Mouse (Mus musculus): ENCODE data around the gene Grb14.

Grb14 gene

DNA sequence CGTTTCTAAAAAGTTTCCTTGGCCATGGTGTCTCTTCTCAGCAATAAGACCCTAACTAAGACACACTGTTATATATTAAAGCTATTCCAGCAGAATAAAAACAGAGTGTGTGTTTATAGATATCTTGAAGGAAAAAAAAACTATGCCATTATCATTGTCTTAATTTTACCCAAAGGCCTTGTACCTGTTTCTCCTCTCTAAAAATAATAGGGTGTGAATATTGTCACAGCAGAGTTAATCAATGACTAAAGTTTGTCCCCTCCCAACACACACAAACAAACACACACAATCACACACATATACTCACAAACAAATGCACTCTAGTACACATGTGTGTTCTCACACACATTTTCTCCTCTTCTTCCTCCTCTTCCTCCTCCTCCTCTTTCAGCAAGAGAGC is at the start of gene Grb14:
TSS of gene Grb14 (minus strand) at position 101 of the 400 bp plus-strand sequence.
- no peaks in the 10 kb centered on the region for H3K36me3 ChIP-seq (ENCODE audit: control insufficient read depth, insufficient read depth, low read length, poor library complexity, severe bottlenecking)
- H3K27me3 ChIP-seq (ENCODE audit: control insufficient read depth, insufficient read depth, low read length, poor library complexity, severe bottlenecking), result no peaks in the 10 kb centered on the region
- no peak for DNase-seq (ENCODE audit: low read depth, low spot score)

DNA sequence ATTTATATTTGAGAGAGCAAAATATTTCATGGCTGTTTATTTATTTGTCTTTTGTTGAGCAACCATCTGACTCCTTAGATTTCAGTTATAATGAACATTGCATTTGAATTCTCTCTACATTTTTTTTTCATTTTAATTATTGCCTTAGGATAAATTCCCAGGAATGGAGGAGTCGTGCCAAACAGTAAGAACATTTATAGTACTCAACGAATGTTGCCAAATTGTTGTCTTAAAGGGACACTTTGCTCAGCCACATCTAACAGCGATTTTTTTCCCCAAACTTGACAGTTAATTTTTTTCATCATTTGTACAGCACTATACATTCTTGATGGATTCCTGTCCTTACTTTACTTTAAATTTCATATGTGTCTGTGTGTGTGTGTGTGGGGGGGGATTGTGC is 47.4 kb upstream of the Grb14 start:
- no peak for DNase-seq (ENCODE audit: low read depth, low spot score)
- Histone ChIP-seq H3K27me3 (ENCODE audit: control insufficient read depth, insufficient read depth, low read length, poor library complexity, severe bottlenecking) (no peaks in the 10 kb centered on the region), H3K36me3 (ENCODE audit: control insufficient read depth, insufficient read depth, low read length, poor library complexity, severe bottlenecking) (no peaks in the 10 kb centered on the region)

DNA sequence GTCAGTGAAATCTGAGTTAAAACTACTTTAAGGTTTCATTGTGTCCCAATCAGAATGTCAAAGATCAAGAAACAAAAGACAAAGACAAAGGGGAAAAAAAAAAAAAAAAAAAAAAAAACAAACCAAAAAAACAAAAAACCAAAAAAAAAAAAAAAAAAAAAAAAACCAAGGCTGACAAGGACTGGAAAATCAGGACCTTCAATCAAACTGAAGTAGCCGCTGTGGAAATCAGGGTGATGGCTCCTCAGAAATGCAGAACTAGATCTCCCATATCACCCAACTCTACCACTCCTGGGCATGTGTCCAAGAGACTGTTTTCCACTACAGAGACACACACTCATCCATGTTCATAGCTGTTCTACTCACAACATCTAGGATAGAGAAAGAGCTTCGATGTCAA is 29.0 kb upstream of the Grb14 start:
- H3K27me3 ChIP-seq (ENCODE audit: control insufficient read depth, insufficient read depth, low read length, poor library complexity, severe bottlenecking), result no peaks in the 10 kb centered on the region
- no peaks in the 10 kb centered on the region for H3K36me3 ChIP-seq (ENCODE audit: control insufficient read depth, insufficient read depth, low read length, poor library complexity, severe bottlenecking)
- no peak for DNase-seq (ENCODE audit: low read depth, low spot score)

DNA sequence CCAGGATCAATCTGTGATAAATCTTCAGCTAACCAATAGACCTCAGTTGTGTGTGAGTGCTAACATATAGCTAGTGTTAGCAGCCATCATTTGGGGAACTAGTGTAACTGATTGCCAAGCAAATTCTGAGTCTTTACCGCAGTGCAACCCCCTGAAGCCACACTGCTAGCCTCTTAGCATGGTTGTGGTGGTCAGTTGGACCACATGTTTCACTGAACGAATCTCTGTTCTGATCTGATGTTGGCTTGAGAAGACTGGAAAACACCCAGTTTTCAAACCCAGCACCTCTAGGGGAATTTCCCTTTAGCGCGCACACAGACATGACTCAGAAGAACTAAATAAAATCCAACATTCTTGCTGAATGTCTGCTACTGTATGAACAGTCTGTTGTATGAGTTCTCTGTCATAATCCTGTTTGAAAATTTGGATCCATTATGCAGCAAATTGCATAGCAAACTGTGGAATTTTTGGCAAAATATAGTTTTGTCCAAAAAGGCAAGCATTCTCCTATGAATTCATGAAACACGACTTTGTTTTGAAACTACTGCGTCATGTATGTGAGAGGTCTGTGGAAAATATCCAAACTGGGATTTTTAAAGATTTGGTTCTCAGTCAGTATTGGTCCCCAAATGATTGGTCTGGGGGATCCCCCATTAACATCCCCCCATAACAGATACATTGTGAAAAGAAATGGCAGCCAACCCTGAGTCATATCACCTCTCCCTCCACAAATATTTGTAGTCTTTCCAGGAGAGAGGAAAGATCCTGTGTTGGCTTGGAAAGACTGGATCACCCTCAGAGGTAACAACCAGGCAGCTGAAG is 27.6 kb upstream of the Grb14 start:
- Histone ChIP-seq H3K27me3 (ENCODE audit: control insufficient read depth, insufficient read depth, low read length, poor library complexity, severe bottlenecking) (no peaks in the 10 kb centered on the region), H3K36me3 (ENCODE audit: control insufficient read depth, insufficient read depth, low read length, poor library complexity, severe bottlenecking) (no peaks in the 10 kb centered on the region)
- no peak for DNase-seq (ENCODE audit: low read depth, low spot score)

DNA sequence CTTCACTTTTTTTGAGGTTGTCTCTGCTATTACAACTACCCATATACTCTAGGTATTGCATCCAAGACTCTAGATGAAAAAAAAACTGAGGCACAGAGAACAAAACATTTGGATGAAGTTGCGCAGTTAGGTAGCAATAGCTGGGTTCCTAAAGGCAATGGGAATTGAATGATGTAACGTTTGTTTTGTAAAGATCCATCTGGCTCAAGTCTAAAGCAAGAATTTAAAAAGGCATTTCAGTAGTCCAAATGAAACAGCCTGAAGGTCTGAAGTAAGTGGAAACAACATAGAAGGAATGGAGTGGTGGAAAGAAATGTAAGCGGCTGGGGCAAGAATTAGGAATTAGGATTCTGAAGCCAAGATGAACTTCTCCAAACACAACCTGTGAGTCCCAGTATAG is 26.0 kb upstream of the Grb14 start:
- no peaks in the 10 kb centered on the region for H3K36me3 ChIP-seq (ENCODE audit: control insufficient read depth, insufficient read depth, low read length, poor library complexity, severe bottlenecking)
- H3K27me3 ChIP-seq (ENCODE audit: control insufficient read depth, insufficient read depth, low read length, poor library complexity, severe bottlenecking), result no peaks in the 10 kb centered on the region

DNA sequence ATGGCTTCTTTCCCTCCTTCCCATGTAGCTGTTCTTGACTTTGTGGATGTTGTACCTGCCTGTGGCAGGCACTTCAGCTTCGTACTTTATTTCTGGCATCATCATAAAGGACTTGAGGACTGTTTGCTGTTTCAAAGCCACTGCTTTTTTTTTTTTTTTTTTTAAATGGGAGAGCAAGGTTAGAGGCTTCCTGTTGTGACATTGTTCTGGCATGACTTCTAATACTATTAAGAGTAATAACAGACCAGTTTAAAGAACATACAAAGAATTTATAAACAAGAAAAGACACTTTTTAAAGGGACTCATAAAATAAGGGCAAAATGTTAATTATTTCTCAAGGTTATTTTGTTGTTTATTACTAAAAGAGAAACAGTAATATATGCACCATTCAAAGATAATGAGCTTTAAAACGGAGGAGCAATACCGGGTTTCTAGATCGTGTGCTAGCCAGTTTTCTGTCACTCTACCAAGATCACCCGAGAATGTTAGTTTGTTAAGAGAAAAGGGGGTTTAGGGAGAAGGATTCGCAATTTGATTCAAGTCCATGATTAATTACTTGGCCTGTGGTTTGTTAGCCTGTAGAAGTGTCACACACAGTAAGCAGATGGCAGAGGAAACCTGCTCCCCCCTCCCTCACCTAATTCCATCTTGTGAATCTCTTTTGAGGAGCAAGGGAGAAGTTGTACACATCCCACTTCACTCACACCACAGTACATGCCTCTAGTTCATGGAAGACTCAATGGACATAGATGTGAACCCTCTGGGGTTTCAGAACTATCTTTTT is 23.6 kb upstream of the Grb14 start:
- DNase-seq (ENCODE audit: low read depth, low spot score), result no peak
- H3K27me3 ChIP-seq (ENCODE audit: control insufficient read depth, insufficient read depth, low read length, poor library complexity, severe bottlenecking), result no peaks in the 10 kb centered on the region

More for the DNA sequence above, 26.0 kb upstream of the Grb14 start:
- DNase-seq (ENCODE audit: low read depth, low spot score), result no peak

DNA sequence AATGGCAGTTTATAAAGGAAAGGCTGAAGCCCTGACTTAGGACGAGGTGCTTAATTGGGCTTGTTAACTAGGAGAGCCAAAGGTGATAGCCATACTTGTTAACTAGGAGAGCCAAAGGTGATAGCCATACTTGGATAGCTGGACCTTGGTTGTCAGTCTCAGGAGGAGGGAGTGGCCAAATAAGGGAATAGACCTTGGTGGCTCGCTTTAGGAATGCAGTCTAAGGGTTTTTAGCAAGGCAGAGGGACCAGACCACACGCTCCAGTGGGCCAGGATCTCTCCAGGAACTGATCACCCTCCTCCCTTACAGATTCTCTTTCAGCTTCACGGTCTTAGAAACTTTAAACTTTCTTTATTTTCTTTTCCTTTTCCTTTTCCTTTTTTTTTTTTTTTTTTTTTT is 13.4 kb upstream of the Grb14 start:
- Histone ChIP-seq H3K36me3 (ENCODE audit: control insufficient read depth, insufficient read depth, low read length, poor library complexity, severe bottlenecking) (no peaks in the 10 kb centered on the region), H3K27me3 (ENCODE audit: control insufficient read depth, insufficient read depth, low read length, poor library complexity, severe bottlenecking) (no peaks in the 10 kb centered on the region)
- no peak for DNase-seq (ENCODE audit: low read depth, low spot score)

More for the DNA sequence above, 23.6 kb upstream of the Grb14 start:
- no peaks in the 10 kb centered on the region for H3K36me3 ChIP-seq (ENCODE audit: control insufficient read depth, insufficient read depth, low read length, poor library complexity, severe bottlenecking)

DNA sequence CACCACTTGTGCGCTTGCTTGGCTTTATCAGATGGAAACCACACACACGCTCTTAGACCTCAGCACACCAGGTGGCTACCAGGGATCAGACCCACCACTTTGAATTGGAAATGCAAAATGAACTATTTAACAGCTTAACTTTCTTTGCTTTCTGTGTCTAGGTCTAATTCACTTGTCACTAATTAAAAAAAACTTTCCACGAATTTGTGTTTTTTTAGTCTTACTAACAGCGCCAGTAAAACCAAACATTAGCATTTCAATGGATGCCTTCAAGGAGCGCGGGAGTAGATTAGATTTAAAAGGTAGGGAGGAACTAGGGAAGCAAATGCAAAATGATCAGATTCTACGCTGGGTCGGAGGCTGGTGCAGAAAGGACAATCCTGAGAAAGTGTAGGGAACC is 12.8 kb upstream of the Grb14 start:
- Histone ChIP-seq H3K36me3 (ENCODE audit: control insufficient read depth, insufficient read depth, low read length, poor library complexity, severe bottlenecking) (no peaks in the 10 kb centered on the region), H3K27me3 (ENCODE audit: control insufficient read depth, insufficient read depth, low read length, poor library complexity, severe bottlenecking) (no peaks in the 10 kb centered on the region)
- no peak for DNase-seq (ENCODE audit: low read depth, low spot score)

DNA sequence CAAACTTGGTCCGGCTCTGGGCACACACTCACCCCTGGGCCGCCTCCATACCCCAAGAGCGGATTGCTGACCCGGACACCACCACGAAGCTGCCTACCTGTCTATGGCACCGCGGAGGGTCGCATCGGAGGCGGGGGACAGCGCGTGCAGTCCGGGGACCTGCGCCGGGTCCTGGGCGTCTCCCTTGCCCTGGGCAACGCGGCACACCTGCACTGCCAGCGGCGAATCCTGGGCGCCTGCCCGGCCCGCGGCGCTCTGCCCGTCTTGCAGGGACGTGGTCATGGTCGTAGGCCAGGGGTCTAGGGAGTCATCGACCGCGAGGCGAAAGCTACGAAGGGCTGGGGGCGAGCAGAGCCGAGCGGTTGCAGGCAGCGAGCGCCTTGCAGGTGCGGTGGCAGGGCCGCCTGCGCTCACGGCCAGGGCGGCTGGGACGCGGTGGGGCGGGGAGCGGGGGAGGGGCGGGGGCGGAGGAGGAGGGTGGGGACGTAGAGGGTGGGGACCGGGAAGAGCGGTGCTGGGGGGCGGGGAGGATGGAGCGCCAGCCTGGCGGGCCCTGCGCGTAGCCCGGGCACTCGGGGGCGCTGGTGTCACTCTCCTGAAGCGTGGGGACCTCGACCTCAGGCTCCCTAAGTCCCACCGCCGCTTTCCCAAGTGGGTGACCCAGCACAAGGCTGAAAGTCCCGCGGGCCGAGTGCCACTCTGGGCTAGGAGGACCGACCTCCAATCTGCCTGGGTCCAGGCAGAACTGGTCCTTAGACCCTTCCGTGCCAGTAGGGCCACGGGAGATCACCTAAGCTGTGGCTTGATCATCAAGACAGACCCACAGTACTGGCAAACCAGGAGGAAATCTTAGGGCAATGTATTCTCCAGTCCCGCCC is 2.2 kb downstream of the Grb14 start:
- no peaks in the 10 kb centered on the region for H3K36me3 ChIP-seq (ENCODE audit: control insufficient read depth, insufficient read depth, low read length, poor library complexity, severe bottlenecking)
- H3K27me3 ChIP-seq (ENCODE audit: control insufficient read depth, insufficient read depth, low read length, poor library complexity, severe bottlenecking), result no peaks in the 10 kb centered on the region
- peak; percentile 17 for DNase-seq (ENCODE audit: low read depth, low spot score)

DNA sequence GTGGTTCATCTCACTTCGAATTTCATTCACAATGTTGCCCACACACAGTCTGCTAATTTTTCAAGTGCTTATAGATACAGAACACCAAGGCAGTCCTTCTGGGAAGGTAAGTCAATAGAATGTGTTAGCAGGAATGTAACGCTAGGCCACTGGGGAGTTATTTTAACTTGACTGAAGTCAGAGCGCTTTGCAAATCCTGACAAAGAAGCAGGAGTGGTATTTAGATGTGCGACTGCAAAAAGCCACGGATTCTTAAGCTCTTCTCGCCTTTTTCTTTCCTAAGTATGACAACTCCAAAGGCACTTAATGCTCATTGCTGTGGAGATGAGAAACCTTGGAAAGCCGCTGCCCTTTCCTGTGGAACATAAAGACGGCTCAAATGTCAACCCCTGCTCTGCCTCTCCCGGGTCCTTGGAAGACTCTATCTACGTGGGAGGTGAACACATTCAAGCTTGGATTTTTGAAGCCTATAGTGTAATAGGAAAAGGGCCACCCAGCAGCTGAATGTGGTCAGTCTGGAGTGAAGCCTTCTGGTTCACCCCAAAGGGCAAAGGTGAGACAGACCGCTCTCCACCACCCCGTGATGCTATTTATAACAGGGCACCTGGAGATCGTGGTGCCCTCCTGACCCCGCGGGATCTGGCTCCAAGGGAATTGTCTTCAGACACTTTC is 3.0 kb downstream of the Grb14 start:
- no peaks in the 10 kb centered on the region for H3K27me3 ChIP-seq (ENCODE audit: control insufficient read depth, insufficient read depth, low read length, poor library complexity, severe bottlenecking)
- DNase-seq (ENCODE audit: low read depth, low spot score), result no peak
- H3K36me3 ChIP-seq (ENCODE audit: control insufficient read depth, insufficient read depth, low read length, poor library complexity, severe bottlenecking), result no peaks in the 10 kb centered on the region

DNA sequence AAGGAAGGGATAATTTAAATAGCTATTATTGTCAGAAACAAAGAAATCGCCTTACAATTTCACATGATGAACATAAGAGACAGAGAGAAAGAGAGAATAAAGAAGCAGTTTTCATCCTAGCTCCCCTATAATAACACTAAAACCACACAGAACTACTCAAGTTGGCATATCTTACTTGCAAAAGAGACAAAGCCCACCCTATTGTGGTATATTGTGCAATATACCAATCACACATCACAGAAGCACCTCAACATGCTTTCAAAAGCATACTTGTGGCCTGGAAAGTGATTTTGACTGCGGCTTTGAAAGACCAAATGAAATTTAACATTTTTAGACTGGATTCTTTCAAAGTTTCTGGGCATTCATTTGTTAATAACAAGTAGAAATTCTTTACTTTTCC is 7.4 kb downstream of the Grb14 start:
- H3K36me3 ChIP-seq (ENCODE audit: control insufficient read depth, insufficient read depth, low read length, poor library complexity, severe bottlenecking), result no peaks in the 10 kb centered on the region
- H3K27me3 ChIP-seq (ENCODE audit: control insufficient read depth, insufficient read depth, low read length, poor library complexity, severe bottlenecking), result no peaks in the 10 kb centered on the region
- DNase-seq (ENCODE audit: low read depth, low spot score), result no peak

DNA sequence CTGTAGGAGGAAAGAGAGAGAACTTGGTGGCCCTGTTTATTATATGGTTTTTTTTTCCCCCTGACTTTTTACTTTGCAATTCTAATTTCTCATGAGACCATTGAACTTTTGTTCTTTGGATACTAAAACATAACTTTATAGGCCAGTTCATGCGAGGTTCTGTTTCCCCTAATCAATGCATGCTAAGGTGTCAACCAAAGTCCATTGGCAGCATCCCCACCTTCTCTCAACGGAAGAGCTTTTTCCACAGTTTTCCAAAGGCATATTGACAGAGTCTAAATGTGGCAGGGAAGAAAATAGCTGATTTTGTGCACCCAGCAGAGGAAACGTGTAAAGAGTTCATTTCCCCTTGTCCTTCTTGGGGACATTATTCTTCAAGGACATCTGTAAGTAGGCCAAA is 10.2 kb downstream of the Grb14 start:
- Histone ChIP-seq H3K27me3 (ENCODE audit: control insufficient read depth, insufficient read depth, low read length, poor library complexity, severe bottlenecking) (no peaks in the 10 kb centered on the region), H3K36me3 (ENCODE audit: control insufficient read depth, insufficient read depth, low read length, poor library complexity, severe bottlenecking) (no peaks in the 10 kb centered on the region)
- DNase-seq (ENCODE audit: low read depth, low spot score), result no peak

DNA sequence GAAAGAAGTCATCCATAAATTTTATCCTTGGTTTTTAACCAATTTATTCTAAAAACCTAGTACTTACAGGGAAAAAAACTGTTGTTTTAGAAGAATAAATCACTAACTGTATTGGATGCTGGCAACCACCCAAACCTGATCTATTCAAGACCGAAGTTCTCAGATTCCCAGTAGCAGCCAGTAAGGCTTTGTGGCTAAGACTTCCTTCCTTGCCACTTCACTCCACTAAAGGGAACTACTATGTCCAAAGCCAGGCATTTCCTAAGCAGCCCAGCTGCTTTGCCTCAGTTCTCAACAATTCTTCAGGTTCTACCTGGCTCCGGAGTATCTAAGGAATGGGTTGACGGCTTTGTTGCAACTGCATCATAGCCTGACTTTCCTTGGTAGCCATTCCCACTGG is 14.7 kb downstream of the Grb14 start:
- Histone ChIP-seq H3K36me3 (ENCODE audit: control insufficient read depth, insufficient read depth, low read length, poor library complexity, severe bottlenecking) (no peaks in the 10 kb centered on the region), H3K27me3 (ENCODE audit: control insufficient read depth, insufficient read depth, low read length, poor library complexity, severe bottlenecking) (peaks cover 2% of the 10 kb centered on the region; the same call in 1 of the 2 replicates)
- no peak for DNase-seq (ENCODE audit: low read depth, low spot score)

DNA sequence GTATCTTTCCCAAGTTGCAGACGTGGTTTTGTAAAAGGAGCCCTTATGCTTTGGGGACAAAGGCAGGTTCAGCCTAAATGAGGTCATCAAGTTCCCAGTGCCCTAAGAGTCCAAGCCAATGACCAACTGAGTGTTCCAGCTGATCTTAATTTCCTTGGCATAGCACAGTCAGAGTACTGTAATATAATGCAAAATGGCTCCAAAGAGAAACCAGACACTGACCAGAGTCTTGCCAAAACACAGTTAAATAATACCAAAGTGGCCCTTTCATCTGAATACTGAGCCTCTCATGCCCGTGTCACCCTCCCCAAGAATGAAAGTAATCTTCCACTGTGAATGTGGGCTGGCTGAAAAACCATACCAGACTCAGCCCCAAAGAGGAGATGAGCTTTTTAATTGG is 17.4 kb downstream of the Grb14 start:
- Histone ChIP-seq H3K27me3 (ENCODE audit: control insufficient read depth, insufficient read depth, low read length, poor library complexity, severe bottlenecking) (peaks cover 2% of the 10 kb centered on the region; the same call in 1 of the 2 replicates), H3K36me3 (ENCODE audit: control insufficient read depth, insufficient read depth, low read length, poor library complexity, severe bottlenecking) (no peaks in the 10 kb centered on the region)
- no peak for DNase-seq (ENCODE audit: low read depth, low spot score)
